Mouse (Mus musculus): ENCODE results near the gene Wwox.

Wwox gene

DNA sequence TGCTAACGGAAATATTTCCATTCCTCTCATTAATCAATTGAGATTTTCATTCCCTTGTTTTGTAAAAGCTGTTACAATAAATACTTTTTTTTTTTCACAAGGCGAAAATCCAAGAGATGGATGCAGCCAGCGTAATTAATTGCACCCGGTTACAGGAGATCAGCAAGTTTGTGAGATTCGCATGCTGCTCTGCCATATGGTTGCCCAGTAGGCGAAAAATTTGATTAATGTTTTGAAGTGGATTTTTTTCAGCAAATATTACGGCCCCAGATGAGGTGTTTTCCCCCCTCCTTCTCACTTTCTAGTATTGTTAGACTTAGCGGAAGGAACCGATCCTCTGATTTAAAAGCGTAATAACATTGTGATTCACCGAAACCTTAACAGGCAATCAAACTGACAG is 160.7 kb downstream of the Wwox start:
- no peak for DNase-seq (ENCODE audit: low read depth)

DNA sequence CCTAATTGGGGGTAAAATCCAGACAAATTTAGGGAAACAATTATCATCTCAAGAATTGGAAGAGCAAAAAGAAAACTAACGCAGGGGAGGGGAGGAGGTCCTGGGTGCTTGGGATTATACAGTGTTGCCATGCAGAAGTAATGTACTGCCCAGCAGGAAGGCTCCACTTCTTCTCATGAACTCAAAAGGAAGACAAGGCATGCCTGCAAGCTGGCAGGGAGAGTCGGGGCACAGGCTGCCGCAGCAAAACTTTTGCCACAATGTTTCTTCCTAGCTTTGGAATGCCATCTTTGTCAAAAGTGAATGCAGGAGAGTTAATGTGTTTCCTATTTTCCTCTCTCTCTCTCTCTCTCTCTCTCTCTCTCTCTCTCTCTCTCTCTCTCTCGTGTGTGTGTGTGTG is 163.6 kb downstream of the Wwox start:
- DNase-seq (ENCODE audit: low read depth): no peak

DNA sequence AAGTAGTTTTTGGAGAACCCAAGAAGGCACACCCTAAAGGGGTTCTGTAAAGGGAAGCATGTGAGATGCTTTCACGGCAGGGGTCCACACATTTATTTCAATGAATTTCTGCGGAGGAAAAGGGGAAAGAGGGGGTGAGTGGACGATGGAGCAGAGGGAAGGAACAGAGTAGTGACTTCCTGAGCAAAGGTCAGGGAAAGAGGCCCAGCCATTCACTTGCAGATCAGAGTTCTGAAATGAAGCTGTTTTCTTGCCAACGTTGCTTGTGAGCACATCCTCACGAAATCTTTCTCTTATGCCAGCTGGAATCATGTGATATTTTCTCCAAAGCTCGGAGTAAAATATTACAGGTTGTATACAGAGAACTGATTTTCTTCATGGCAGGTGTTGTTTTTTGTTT is 164.1 kb downstream of the Wwox start:
- no peak for DNase-seq (ENCODE audit: low read depth)

GRCm38 (mm10) chr8:114604315-114604714 is 164.9 kb downstream of the Wwox start:
- DNase-seq (ENCODE audit: low read depth): no peak

- DNase-seq (ENCODE audit: low read depth): no peak
These were observed 166.2 kb downstream of the Wwox start for GRCm38 (mm10) chr8:114605651-114606050.

DNA sequence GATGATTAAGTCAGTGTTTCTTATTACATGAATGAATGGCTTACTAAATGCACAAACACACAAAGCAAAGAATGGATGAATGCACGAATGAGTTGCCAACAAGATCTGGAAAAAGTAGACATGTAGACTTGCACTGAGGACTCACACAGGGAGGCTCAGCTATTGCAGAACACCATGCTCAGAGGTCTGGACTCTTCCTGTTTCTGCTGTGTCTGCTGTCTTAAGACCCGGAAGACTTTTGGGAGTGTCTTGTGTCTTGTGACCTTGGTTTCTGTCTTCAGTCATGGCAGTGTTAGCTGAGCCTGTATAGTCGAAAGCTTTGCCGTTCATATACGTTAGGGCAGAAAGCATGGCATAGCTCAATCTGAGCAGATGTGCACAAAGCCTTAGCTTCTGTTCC is 169.9 kb downstream of the Wwox start:
- DNase-seq (ENCODE audit: low read depth): no peak

GRCm38 (mm10) chr8:114611075-114611474 is 171.6 kb downstream of the Wwox start:
- no peak for DNase-seq (ENCODE audit: low read depth)

DNA sequence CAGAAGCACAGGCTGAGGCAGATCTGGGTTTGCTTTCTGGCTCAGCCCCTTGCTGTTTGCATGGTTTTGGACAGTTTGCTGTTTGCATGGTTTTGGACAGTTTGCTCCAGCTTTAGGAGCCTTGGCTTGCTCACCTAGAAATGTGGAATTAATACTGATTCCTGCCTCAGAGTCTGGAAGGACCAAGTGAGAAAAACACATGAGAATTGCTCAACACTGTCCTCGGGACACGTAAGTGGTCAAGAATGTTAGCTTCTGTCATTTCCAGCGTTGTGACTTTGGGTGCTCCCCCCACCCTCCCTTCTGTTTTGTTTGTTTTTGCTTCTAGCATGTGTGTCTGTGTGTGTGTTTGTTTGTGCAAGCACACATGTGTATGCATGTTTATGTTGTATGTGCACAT is 172.6 kb downstream of the Wwox start:
- DNase-seq (ENCODE audit: low read depth): no peak

GRCm38 (mm10) chr8:114615413-114615812 is 176.0 kb downstream of the Wwox start:
- DNase-seq (ENCODE audit: low read depth): no peak

- DNase-seq (ENCODE audit: low read depth): peak; percentile 82
These were observed 176.5 kb downstream of the Wwox start for GRCm38 (mm10) chr8:114615908-114616307.

GRCm38 (mm10) chr8:114618908-114619508 is 179.6 kb downstream of the Wwox start:
- no peak for DNase-seq (ENCODE audit: low read depth)

- no peak for DNase-seq (ENCODE audit: low read depth)
These were observed 185.9 kb downstream of the Wwox start for GRCm38 (mm10) chr8:114625402-114625801.

- no peak for DNase-seq (ENCODE audit: low read depth)
These were observed 187.4 kb downstream of the Wwox start for GRCm38 (mm10) chr8:114626897-114627296.

DNA sequence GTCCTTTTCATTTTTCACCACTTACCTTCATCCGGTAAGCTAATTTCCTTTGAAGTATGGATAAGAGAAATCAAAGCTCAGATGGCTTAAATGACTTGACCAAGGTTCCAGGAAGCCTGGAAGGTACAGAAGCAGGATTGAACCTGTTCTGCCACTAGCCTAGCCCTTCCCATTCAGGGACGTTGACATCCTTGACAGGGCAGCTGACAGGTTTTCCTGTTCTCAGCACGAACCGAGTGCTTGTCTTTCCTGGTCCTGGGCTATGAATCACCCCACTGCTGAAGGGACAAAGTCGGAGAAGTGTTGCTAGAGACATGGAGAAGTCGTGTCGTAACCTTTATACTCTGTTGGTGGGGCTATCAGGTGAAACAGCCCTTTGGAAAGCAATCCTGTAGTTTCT is 190.3 kb downstream of the Wwox start:
- no peak for DNase-seq (ENCODE audit: low read depth)

DNA sequence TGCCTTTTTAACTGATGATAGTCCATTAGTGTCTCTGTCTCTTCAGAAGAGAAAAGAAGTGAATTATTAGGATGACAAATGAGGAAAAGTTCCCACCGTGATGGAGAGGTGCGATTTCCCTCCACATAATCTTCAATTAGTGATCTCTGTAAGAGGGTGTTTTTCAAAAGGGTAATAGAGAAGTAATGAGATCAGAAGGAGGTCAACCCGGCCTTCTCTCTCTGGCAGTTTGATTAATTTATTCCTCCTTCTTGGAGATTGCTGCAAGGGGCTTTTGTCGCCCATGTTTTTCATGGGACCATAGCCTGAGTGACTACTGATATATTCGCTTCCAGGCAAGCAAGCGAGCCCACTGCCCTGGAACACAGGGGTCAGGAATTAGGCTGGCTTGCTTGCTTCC is 191.6 kb downstream of the Wwox start:
- DNase-seq (ENCODE audit: low read depth): no peak

DNA sequence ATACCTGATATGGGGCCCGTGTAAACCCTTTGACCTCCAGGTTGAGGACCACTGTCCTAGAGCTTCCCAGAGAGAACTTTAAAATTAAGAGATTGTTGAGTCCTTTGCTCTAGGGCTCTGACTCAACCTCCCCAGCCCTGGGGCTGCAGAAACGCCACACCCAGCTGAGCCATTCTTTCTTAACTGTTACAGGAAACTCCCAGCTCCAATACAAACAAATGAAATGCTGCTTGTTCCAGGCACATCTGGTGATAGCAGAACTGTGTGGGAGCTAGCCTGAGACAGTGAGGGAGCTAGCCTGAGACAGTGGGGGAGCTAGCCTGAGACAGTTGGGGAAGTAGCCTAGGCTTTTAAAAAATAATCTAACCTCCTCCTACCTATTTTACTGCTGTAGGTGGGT is 194.7 kb downstream of the Wwox start:
- no peak for DNase-seq (ENCODE audit: low read depth)

GRCm38 (mm10) chr8:114634669-114635410 is 195.4 kb downstream of the Wwox start:
- DNase-seq (ENCODE audit: low read depth): no peak

- DNase-seq (ENCODE audit: low read depth): no peak
These were observed 196.9 kb downstream of the Wwox start for GRCm38 (mm10) chr8:114636376-114636775.

GRCm38 (mm10) chr8:114641809-114642208 is 202.4 kb downstream of the Wwox start:
- DNase-seq (ENCODE audit: low read depth): no peak

DNA sequence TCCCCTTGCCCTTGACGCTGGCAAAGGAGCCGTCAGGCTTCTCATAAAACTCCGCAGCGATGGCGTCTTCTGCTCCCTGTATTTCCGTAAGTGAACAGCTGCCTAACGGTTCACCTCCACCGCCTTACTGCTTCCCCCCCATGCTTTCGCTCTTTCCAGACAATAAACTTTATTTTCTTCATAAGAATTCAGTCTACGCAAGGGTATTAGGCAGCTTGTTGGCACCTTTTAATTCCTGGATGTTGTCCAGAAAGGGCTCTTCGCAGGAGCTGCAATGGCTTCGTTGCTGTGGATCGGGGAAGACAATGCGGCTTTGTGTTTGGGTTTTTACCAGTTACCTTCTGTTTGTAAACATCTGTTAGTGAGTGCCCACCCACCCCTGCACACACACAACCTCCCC is 211.3 kb downstream of the Wwox start:
- DNase-seq (ENCODE audit: low read depth): no peak

GRCm38 (mm10) chr8:114657789-114658188 is 218.3 kb downstream of the Wwox start:
- peak; percentile 20 for DNase-seq (ENCODE audit: low read depth)

GRCm38 (mm10) chr8:114658475-114658874 is 219.0 kb downstream of the Wwox start:
- no peak for DNase-seq (ENCODE audit: low read depth)

DNA sequence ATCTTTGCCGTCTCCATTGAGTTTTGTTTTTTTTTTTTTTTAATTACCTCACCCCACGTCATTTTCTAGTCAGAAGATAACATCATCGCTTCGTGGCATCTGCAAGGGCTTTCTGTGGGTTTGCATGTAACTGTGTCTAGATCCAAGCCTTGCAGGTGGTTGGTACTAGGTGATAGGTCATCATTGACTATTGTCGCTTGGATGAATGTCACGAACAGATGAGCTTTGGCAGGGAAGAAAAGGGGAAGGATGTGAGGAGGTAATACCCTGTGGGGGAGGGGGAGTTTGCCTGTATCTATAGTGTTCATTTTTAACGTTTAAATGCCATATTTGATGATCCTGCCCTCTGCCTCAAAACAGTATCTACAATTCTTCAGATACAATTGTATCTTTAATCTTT is 223.6 kb downstream of the Wwox start:
- DNase-seq (ENCODE audit: low read depth): peak; percentile 3

GRCm38 (mm10) chr8:114665521-114665920 is 226.1 kb downstream of the Wwox start:
- no peak for DNase-seq (ENCODE audit: low read depth)

All from 416B (cell line).